Mouse (Mus musculus): ENCODE measurements around the gene Vmn1r148.
"Not testable (repeated sequence)": the region's sequence is repeated elsewhere in the genome, so short reads cannot be mapped to it uniquely, and the experiment has no call there.

Gene Vmn1r148

GRCm38 (mm10) chr7:22413283-22413682, at the start of gene Vmn1r148:
Gene Vmn1r148, plus strand, starts transcription at chr7:22413583.
- not testable (repeated sequence) for DNase-seq (ENCODE audit: low spot score)

- DNase-seq (ENCODE audit: low spot score) = not testable (repeated sequence)
Observed at GRCm38 (mm10) chr7:22370939-22371338, 42.4 kb upstream of the Vmn1r148 start, which contains the start of gene Gm8660. Gene Gm8660, minus strand, starts transcription at chr7:22371039.

- DNase-seq (ENCODE audit: low spot score) = not testable (repeated sequence)
Observed at GRCm38 (mm10) chr7:22438129-22438528, 24.7 kb downstream of the Vmn1r148 start, which contains the start of gene Vmn1r149. Gene Vmn1r149, minus strand, starts transcription at chr7:22438229.

GRCm38 (mm10) chr7:22463975-22464374, 50.6 kb downstream of the Vmn1r148 start, which contains the start of gene Gm10665:
Gene Gm10665, minus strand, starts transcription at chr7:22464075.
- DNase-seq (ENCODE audit: low spot score) = not testable (repeated sequence)

Measured in urinary bladder, postnatal 25 days (tissue).